Mouse (Mus musculus) adrenal gland, adult 18-20 months (tissue): Measurements from ENCODE around the gene Fzd4. TPM values are rescaled to one million over a fixed set of nuclear protein-coding genes. Genes with fewer than 3 reads are reported as not detected.

Experiments
- DNase-seq, 2 experiments: peaks; one replicate each; pipeline ENCODE4 v3.0.0; 2021 to 2022; ENCODE audit warnings: low spot score in 2 of 2
- total RNA-seq, 2 experiments: library from RNA; stranded (reverse); gene quantifications; 1 replicate in 1 of 2; 2 replicates in 1 of 2; pipeline ENCODE4 v1.2.3; 2021

Fzd4 gene
- total RNA-seq, 2 experiments from 2014 or later, result 26.2 to 36.4 TPM

DNA sequence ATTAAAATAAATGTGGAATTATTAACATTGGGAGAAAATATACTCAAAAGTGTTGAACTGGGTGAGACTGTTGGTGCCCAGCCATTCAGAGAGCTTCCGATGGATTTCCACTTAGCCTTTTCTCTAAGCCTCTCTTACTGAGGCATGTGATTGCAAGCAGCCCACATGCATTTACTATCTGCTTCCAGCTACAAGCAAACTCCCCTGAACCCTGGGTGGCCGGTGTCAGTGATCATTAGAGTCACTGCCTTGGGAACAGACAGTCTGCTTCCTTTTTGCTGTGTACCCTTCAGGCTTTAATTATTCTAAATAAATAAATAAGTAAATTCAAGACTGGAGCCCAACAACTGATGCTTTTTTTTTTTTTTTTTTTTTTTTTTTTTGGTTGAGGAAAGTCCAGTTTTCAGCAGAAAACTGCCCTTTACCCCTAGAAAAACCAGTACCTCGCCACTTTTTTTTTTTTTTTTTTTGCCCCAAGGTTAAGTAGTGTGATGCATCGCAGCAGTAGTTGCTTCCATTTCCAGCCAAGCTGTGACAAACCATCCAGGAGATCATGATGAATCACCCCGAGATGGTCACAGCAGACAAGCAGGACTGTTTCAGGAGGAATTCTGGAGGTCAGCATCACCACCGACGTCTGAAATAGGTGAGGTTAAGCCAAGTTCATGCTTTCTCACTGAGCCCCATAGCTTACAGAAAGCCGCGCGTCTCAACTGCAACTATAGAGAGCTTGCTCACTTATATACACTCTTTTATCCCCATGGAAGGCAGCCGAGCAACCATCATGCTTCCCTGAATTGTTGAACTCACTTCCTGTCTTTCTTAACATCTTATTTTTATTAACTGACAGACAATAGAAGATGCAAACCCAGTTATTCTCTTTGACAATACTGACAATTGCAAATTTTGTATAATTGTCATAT is 21.9 kb downstream of the Fzd4 start:
- no peak for DNase-seq

DNA sequence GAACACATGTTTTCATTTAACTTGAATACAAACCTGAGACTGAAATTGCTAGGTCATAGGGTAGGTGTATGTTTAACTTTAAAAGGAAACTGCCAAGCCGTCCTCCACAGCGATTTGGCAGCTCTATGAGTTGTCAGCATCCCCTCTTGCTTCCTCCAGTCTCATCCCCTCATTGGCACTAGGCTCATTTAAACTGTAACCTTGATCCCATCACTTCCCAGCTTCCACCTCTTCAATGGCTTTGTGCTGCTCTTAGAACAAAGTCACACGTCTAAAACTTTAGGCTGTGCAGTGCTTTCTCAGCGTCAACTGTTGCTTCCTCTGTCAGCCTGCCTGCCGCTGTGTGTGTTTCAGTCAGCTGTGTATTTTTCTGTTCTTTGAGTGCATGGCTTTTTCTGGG is 22.9 kb downstream of the Fzd4 start:
- no peak for DNase-seq

DNA sequence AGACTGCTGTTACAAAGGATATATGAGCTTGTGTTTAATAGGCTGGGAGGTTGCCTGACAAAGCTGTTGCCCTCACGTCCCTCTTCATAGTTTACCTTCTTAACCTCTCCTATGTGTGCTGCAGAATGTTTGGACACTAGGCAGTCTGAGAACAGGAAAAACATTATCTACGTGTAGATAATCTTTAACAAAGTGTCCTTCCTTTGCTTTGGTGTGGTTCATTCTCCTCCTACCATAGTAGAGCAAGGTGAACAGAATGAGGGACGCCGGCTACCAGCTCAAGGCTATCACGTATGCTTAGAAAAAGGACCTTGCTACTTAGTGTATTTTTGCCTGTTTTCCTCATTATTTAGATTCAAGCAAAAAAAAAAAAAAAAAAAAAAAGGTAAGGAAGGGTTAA is 24.6 kb downstream of the Fzd4 start:
- DNase-seq, result no peak

DNA sequence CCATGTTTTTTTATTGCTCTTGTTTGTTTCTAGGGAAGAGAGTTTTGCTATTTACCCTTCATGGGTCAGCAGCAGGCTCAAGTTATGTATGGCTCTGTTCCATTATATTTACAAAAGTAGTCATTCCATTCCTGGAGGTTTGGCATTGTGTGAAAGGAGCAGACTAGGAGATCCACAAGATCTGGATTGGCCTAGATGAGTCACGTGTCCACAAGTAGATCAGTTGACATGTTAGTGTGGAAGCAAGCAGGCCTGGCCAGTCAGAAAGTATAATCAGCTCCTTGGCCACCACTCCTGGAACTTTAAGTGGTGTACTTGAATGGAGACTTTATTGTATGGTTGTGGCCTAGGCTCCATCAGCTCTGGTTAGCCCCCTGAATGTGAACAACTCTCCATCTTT is 25.2 kb downstream of the Fzd4 start:
- no peak for DNase-seq

DNA sequence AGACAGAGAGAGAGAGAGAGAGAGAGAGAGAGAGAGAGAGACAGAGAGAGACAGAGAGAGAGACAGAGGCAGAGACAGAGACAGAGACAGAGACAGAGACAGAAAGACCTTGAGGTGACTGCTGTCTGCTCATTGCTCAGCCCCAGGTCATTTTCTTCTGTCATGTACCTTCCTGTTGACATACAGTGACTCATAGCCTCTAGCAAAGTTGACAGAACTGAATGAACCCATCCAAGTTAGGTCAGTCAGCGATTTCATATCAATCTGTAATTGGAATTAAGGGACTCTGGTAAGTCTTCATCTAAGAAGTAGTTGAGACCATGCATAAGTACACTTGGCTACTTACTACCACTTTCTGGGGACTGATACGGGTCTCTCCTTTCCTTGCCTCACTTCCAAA is 27.0 kb downstream of the Fzd4 start:
- no peak for DNase-seq

DNA sequence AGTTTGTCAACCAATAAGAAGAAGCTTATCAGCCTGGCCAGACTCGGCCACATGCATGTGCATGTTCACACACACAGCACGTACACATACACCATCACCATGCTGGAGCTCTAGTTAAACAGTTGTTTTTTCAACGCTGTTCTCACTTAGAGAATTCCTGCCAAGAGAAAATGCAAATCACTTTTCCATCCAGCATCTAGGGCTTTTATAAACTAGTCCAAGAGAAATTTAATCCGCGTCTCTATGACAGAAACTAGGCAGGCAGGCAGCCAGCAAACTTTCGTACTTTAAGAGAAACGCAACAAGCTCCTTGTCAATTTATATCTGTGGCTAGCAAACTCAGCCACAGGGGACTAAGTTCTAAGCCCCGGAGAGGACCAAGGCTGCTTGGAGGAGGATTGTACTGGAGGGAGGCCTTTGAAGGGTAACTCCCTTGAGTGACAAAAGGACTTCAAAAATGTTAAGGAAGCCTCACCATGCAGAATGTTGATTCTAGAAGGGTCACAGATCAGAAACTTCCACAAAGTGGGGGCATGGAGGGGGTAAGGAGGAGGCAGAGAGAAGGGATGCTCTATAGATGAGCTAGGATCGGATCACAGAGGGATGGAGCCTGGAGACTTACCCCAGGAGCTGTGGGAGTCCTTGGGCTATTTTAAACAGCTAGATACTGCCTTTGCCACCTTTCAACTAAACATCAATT is 29.2 kb downstream of the Fzd4 start:
- no peak for DNase-seq

DNA sequence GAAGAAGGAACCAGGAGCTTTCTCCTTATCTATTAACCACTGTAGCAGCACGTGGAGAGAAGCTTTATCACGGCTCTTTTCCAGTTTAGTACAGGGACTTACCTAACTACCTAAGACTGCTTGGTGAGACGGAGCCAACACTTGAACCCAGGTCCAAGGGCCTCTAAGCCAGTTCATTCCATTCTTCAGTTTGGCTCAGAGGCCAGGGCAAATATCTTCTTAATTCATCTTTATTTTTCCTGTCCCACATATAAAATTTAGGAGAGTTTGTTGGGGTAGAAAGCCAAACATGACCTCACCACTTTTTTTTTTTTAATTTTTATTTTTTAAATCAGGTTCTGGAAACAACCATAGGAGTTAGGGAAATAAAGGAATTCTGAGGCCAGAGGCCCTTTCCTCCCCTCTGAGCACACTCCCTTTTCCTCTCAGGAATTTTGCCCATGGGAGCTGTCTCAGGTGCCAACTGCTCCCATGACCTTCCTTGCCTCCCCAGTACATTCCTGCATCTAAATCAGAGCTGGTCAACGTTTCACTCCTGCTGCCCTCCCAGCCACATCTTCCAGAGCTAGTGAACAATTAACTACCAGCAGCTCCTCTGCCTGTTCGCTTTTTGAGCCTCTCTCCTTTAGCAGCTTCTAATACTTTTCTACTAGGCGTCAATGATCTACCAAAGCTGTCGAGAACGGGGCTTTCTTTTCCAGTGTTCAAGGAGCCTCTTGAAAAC is 29.9 kb downstream of the Fzd4 start:
- DNase-seq, result no peak

DNA sequence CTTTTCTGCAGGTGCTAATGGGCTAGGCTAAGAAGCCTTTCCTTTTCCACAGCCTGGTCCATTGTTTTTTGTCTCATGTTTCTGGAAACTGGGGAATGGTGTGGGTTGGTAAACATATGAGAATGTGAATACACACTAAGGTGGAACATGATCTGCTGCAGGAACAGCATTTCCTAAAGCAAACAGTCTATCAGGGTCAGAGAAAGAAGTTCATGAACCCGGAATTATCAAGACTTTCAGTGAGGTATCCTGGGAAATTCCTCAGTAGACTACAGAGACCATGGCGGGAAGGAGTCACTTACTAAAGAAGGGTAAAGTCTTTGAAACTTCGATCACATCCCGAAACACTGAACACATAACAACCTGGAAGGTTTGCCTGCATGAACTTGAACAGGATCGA is 32.2 kb downstream of the Fzd4 start:
- DNase-seq, result no peak

DNA sequence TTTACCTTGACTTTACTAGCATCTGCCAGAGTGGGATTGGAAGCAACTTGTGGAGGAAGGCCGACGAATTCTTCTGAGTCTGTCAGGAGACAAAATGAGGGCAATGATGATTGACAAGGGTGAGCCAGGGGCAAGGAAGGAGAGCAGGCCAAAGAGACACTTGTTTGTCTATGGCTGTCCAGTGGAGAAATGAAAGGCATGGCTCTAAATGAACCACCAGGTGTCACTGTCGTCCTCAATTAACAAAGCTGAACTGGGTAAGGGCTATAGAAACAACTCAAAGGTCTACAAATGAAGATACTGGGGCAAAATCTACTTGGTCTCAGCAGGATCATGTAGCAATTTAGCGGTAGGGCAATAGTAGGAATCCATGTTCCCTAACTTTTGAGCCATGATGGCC is 33.4 kb downstream of the Fzd4 start:
- peak in 1 of 2 experiments; percentile 26 for DNase-seq

DNA sequence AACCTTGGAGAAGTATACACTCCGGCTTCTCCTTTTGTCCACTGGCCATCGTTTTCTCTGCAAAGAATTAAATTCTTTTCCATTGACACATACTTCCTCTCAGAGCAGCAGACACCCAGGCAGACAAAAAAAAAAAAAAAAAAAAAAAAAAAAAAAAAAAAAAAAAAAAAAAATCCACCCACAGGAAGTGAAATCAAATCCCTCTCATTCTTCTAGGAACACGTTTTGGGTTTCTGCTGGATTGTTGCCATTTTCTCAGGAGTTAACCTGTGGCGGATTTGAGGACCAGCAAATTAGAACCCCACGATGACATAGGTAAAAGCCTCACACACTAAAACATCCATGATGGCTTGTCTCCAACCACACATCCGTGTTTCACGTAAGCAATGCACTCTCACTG is 37.1 kb downstream of the Fzd4 start:
- DNase-seq, result no peak

DNA sequence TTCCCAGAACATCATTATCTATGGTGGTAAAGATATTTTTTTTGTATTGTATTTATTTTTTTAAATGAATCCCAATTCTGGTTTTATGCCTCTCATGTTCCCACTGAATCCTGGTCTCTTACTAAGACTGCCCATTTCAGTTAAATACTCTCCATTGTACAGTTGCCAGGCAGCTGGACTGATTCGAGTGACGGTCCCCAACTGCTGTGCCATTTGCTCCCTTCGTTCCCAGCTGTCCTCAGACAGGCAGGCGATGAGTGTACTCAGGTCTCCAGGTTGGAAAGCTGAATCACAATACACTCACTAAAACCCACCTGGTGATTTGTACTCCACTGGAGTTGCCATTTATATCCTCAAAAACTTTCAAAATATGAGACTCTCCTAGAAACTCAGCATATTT is 38.1 kb downstream of the Fzd4 start:
- no peak for DNase-seq

DNA sequence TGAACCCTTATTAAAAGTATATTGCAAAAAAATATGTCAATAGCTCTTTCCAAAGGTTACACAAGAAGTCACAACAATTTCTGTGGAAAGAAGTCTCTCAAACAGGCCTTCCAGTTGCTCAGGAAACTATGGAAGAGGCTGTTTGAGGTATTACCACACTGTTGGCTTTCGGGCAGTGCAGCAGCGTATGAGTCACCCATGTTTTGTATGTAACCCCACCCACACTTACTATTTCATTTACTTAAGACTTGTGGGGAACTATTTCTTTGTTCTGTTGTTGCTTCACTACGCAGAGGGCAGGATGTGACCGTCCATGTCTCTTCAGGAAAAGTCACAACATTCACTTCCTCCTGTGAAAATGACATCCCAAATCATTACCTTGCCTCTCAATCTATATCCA is 41.0 kb downstream of the Fzd4 start:
- DNase-seq, result no peak

DNA sequence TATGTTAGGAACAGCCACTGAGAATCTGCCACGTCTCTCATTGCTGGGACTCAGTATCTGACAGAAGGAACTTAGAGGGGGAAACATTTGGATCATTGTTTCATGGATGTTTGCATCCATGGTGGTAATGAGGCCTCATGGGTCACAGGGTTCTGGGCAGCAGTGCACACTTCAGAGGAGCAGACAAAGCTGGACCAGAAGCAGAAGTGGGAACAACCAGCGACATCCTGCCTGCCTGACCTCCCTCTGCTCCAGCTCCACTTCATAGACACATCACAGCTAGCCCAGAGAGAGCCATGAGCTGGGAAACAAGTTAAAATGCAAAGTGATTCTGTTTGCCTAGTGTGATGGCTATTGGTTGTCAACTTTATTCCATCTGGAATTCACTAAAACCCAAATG is 46.2 kb downstream of the Fzd4 start:
- DNase-seq, result no peak

DNA sequence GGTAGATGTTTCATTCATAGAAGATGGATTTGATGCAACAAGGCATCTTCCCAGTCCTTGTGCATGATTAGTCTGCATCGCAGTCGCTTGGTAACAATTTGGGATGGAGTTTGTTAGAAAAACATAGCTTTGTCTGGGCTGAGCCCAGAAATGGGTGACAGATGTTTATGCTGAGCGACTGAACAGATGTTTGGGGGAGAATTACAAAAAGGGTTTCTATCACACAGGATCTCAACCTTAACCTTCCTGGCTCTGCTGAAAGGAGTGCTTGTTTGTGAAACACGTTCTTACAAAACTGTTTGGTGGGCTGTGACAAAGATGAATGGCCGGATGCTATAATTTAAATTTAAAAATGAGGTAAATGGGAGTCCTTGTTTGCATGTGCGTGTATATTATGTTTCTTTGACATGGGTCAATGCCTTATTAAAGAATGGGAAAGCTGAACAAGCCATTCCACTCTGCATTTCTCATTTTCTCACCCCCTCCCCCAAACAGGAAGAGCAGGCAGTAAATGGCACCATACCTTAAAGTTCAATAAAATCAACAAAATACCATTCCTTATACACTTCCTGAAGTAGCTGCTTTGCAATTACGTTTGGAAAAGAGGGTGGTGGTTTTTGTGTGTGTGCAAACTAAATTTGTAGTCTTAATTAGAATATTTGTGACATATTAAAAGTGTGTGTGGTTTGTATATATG is 52.4 kb downstream of the Fzd4 start:
- DNase-seq, result no peak

DNA sequence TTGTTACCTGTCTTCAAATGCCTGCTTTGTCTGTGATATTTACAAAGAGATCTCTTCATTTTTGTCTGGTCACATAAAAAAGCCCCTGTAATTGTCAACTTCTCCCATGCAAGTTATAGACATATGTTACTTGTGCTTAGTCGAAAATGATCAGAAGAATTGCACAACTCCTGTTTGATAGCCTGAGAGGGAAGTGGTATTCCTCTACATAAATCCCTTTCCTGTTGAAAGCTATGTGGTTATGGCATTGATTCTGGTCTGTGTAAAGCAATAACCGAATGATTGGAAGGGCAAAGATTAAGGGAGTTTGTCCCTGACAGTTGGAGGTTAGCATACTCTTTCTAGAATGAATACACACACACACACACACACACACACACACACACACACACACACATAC is 55.5 kb downstream of the Fzd4 start:
- no peak for DNase-seq

DNA sequence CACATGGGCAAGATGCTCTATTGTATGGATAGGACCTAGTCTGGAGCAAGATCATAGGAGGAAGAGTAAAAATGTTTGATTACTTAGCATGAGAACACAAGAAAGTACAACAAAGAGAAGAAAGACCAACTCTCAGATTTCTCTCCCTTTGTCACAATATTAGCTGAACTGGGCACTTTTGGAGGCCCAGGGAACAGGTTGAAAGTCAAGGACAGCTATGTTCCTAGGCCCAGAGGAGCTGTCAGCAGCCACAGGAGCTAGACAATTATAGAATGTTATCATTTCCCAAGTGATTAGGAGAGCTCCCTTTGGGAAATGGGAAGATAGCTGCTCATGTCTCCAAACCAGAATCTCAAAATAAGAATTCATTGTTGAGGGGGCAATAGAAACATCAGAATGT is 56.8 kb downstream of the Fzd4 start:
- no peak for DNase-seq

DNA sequence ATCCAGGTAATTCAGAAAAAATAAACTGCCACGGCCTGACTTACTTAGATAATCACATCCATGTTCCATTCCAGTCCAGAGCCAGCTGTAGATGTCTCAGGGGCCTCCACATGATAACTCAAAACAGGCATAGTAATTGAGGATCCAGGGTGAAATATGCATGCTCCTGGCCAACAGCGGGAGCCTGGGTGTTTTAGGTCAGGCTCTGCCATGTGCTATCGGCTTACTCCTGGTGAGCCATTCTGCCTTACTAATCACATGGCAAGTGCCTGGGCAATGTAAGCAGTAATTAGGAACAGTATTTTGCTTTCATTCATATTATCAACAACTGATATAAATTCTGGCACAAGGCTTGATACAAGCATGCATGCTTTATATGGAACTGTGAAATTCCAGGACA is 57.2 kb downstream of the Fzd4 start:
- no peak for DNase-seq
